Mouse (Mus musculus): ENCODE data around the gene 4930507D05Rik. TPM values are rescaled to one million over a fixed set of nuclear protein-coding genes. Genes with fewer than 3 reads are reported as not detected.
A peak's percentile ranks its signal among the peaks of the same experiment; 100 is the strongest.
"Not testable (repeated sequence)": the region's sequence is repeated elsewhere in the genome, so short reads cannot be mapped to it uniquely, and the experiment has no call there.

Gene 4930507D05Rik
- polyA plus RNA-seq, 1 experiment from 2014 or later: 1.5 TPM

DNA sequence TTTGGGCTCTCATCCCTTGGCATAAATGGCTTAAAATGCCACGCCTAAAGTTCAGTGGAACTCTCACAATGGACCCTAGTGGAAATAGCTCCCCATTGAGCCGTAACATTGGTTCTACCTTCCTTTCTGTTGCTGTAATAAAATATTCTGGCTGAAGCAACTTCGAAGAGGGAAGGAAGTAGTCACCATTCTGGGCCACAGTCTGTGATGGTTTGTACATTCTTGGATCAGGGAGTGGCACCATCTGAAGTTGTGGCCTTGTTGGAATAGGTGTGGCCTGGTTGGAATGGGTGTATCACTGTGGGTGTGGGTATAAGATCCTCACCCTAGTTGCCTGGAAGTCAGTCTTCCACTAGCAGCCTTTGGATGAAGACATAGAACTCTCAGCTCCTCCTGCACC lies 42.4 kb downstream of the 4930507D05Rik start:
- not testable (repeated sequence) for H3K27ac ChIP-seq (ENCODE audit: low read depth, low read length); H3K4me3 ChIP-seq (ENCODE audit: low read depth, low read length); H3K36me3 ChIP-seq (ENCODE audit: control insufficient read depth, insufficient read depth, low read length); H3K4me1 ChIP-seq (ENCODE audit: control insufficient read depth, insufficient read depth, low read length); ATAC-seq (ENCODE audit: low read depth); H3K9ac ChIP-seq (replicated peaks; ENCODE audit: low read depth, low read length); H3K4me2 ChIP-seq (ENCODE audit: low read depth, low read length); H3K9me3 ChIP-seq (ENCODE audit: control insufficient read depth, low read length); H3K27me3 ChIP-seq (ENCODE audit: control insufficient read depth, insufficient read depth, low read length)
- WGBS: 91% methylated on average over 3 of the region's 3 CpGs

DNA sequence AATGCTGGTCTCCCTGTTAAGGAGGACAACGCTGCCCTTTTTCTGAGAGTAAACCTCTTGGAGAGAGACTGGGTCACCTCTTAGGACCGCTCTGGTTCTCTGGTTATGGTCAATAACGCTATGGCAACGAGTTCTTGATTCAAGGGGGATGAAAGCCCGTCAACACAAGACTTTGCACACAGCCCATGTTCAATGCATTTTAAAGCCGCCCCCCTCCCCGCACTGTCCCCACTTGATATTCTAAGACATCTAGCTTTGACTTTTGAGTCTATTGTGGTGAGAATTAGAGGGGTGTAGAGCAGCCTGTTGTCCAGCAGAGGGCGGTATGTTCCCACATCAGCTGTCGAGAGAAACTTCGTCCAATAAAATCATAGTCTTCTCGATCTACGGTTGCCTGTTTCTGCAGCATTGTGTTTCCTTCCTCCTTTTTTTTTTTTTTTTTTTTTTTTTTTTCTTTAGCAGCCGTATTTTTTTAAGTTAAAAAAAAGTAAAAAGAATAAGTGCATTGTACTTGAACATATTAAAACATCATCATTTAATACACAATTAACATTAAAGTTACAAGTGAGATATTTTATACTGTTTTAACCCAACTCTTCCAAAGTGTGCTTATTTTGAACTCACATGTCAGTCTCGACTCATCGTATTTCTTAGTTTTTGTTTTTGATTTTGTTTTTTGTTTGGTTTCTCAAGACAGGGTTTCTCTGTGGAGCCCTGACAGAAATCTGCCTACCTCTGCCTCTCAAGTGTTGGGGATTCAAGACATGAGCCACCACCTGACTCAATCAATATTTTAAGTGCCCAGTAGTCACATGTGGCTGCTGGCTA lies 51.0 kb downstream of the 4930507D05Rik start:
- Histone ChIP-seq H3K4me1 (ENCODE audit: control insufficient read depth, insufficient read depth, low read length) (no peaks in the 10 kb centered on the region), H3K4me2 (ENCODE audit: low read depth, low read length) (0 out of 2 replicates have a peak overlapping the region, but pooled peaks have one; percentile 16), H3K27me3 (ENCODE audit: control insufficient read depth, insufficient read depth, low read length) (no peaks in the 10 kb centered on the region), H3K9me3 (ENCODE audit: control insufficient read depth, low read length) (no peaks in the 10 kb centered on the region), H3K9ac (replicated peaks; ENCODE audit: low read depth, low read length) (no peak overlapping the region), H3K4me3 (ENCODE audit: low read depth, low read length) (no peak overlapping the region), H3K36me3 (ENCODE audit: control insufficient read depth, insufficient read depth, low read length) (no peaks in the 10 kb centered on the region), H3K27ac (ENCODE audit: low read depth, low read length) (no peak overlapping the region)
- peak; percentile 61; the same call in 1 of the 2 replicates for ATAC-seq (ENCODE audit: low read depth)
- 24% methylated on average over 15 of the region's 15 CpGs for WGBS

Other genes with a start within 250 kb of the 4930507D05Rik start
- gene Tspan15, start 218.2 kb upstream of the 4930507D05Rik start, polyA plus RNA-seq (2014; fragmentation: Nextera tagmentation; extraction: Ambion mirVana): 8.5 and 12.7 TPM in 2 replicates
- 0.46 TPM in 1 of 2 replicates, not detected in the other for gene Tacr2, start 197.1 kb upstream of the 4930507D05Rik start, polyA plus RNA-seq (2014; fragmentation: Nextera tagmentation; extraction: Ambion mirVana)
- gene Hk1, start 69.6 kb upstream of the 4930507D05Rik start, polyA plus RNA-seq (2014; fragmentation: Nextera tagmentation; extraction: Ambion mirVana): 79.7 and 99.9 TPM in 2 replicates
- 0.24 and 0.28 TPM in 2 replicates for gene Hkdc1, start 27.0 kb upstream of the 4930507D05Rik start, polyA plus RNA-seq (2014; fragmentation: Nextera tagmentation; extraction: Ambion mirVana)
- gene Supv3l1, start 249 bp downstream of the 4930507D05Rik start, polyA plus RNA-seq (2014; fragmentation: Nextera tagmentation; extraction: Ambion mirVana): 20.0 and 23.2 TPM in 2 replicates
- gene Vps26a, start 37.3 kb downstream of the 4930507D05Rik start, polyA plus RNA-seq (2014; fragmentation: Nextera tagmentation; extraction: Ambion mirVana): 57.5 and 63.4 TPM in 2 replicates
- gene Srgn, start 78.0 kb downstream of the 4930507D05Rik start, polyA plus RNA-seq (2014; fragmentation: Nextera tagmentation; extraction: Ambion mirVana): 4.6 and 8.6 TPM in 2 replicates
- 95.7 and 99.8 TPM in 2 replicates for gene Kif1bp, start 129.0 kb downstream of the 4930507D05Rik start, polyA plus RNA-seq (2014; fragmentation: Nextera tagmentation; extraction: Ambion mirVana)
- gene Ddx21, start 152.8 kb downstream of the 4930507D05Rik start, polyA plus RNA-seq (2014; fragmentation: Nextera tagmentation; extraction: Ambion mirVana): 17.9 and 20.9 TPM in 2 replicates
- gene Ddx50, start 201.7 kb downstream of the 4930507D05Rik start, polyA plus RNA-seq (2014; fragmentation: Nextera tagmentation; extraction: Ambion mirVana): 85.7 and 98.4 TPM in 2 replicates